Mouse (Mus musculus) cortical plate, adult 2 months (tissue): ENCODE measurements around the gene Hoxa9.

Experiments used
- CTCF ChIP-seq: fragments of 200-500 bp; IDR thresholded peaks from 2 replicates; pipeline ENCODE4 v1.5.1; 2011; ENCODE audit warnings: mild to moderate bottlenecking, control low read depth, low read length; ENCODE audit not compliant: insufficient read depth; ENCODE audit errors: extremely low read depth
- POLR2A ChIP-seq: fragments of 200-500 bp; IDR thresholded peaks from 2 replicates; pipeline ENCODE4 v1.6.1; 2011; ENCODE audit warnings: mild to moderate bottlenecking, low read length, control low read depth; ENCODE audit not compliant: insufficient read depth; ENCODE audit errors: extremely low read depth

DNA sequence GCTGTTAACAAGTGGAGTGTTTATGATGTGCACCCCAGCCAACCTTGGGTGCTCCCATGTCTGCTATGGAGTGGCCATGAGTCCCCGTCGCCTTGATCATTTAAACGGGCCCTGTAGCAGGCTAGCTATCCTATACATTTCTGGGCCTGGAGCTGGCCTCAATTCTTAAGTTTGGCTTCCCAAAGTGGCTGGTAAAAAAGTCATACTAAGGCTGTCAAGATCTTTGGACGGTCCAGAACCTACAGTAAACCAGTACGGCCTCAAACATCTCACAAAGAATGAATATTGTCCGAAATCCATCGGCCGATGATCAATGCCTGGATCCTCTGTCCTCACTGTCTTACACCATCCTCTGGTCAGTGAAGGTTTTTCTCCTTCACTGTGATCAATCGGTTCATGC is 4.4 kb upstream of the Hoxa9 start:
- TF ChIP-seq POLR2A (no peak), CTCF (no peak)
